Mouse (Mus musculus): ENCODE measurements at regions not wholly inside any gene's neighbourhood (a gene's known extent, or its start where the extent isn't known, plus 50 kb on each side); places are given as distances from the start of the nearest gene placed in this dataset.

DNA sequence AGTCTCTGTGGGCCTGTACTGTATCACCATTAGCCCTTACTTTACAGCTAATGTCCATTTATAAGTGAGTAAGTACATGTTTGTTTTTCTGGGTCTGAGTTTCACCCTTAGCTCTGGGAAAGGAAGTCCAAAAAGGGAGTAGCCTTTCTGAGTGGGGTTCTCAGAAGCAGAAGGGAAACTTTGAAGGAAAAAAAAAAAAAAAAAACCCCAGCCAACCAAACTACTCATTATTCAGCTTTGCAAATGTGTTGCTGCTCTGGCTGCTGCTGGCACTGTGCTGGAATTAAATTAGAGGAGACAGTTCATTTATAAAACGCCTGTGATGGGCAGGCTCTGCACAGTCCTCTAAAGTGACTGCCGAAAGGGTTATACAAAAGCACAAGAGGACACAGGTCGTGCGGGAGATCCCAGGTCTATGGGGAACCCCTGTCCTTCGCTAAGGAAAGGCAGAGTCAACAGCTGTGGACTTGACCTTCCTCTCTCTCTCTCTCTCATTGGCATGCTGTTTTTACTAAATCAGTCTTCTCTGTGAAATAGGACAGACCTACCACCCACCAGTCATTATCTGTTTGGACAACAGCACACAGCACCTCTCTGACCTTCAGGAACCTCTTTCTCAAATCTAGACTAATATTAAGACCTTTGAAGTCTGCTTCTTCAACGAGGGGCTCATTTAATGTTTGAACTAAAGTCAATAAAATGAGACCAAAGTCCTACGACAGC, 165.4 kb downstream of the Cd47 start:
- Histone ChIP-seq H3K36me3 (no peaks in the 10 kb centered on the region), H3K27ac (replicated peaks) (no peak overlapping the region), H3K4me1 (replicated peaks) (peaks cover 25% of the 10 kb centered on the region), H3K9ac (no peak overlapping the region), H3K27me3 (no peaks in the 10 kb centered on the region), H3K4me2 (no peak overlapping the region), H3K9me3 (no peaks in the 10 kb centered on the region), H3K4me3 (no peak overlapping the region)
- WGBS: 45% methylated on average over 7 of the region's 7 CpGs
- no peak for ATAC-seq (ENCODE audit: low read depth)

DNA sequence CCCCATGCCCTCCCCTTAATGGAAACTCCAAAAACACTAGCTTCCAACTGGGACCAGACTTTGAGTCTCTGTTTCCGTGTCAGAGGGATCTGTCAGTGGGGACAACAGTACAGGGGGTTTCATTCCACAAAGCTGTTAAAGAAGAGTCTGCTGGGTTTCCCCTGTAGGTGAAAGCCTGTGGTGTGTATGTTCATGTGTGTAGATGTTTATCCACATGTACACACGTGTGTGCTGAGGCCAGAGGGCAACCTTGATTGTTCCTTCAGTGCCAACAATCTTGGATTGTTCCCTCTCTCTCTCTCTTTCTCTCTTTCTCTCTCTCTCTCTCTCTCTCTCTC, 165.9 kb downstream of the Cd47 start:
- no peak for ATAC-seq (ENCODE audit: low read depth)
- Histone ChIP-seq H3K4me2 (no peak overlapping the region), H3K36me3 (no peaks in the 10 kb centered on the region), H3K9ac (no peak overlapping the region), H3K27me3 (no peaks in the 10 kb centered on the region), H3K27ac (replicated peaks) (no peak overlapping the region), H3K9me3 (no peaks in the 10 kb centered on the region), H3K4me3 (no peak overlapping the region), H3K4me1 (replicated peaks) (peaks cover 25% of the 10 kb centered on the region)
- WGBS: 67% methylated on average over 2 of the region's 2 CpGs

DNA sequence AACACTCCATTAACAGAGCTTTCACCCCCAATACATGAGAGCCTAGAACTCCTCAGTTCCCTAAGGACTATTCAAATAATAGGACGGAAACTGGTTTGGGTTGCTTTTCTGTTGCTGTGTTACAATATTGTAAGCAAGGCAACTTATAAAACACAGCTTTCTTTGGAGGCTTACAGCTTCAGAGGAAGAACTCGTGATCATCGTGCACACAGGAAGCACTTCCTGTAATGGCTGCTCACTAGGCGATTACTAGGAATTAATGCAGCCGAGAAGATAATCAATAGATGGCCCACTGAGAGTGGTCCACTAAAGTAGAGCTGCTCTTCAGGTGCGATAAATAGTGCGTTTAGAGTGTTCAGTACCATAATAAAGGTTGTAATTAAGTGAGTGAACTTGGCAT, 166.8 kb downstream of the Cd47 start:
- H3K27ac ChIP-seq (replicated peaks): no peak overlapping the region
- no peak overlapping the region for H3K9ac ChIP-seq
- no peaks in the 10 kb centered on the region for H3K36me3 ChIP-seq
- H3K27me3 ChIP-seq: no peaks in the 10 kb centered on the region
- no peak overlapping the region for H3K4me3 ChIP-seq
- peaks cover 25% of the 10 kb centered on the region for H3K4me1 ChIP-seq (replicated peaks)
- 79% methylated on average over 7 of the region's 7 CpGs for WGBS
- H3K4me2 ChIP-seq: no peak overlapping the region
- ATAC-seq (ENCODE audit: low read depth): no peak
- H3K9me3 ChIP-seq: no peaks in the 10 kb centered on the region

DNA sequence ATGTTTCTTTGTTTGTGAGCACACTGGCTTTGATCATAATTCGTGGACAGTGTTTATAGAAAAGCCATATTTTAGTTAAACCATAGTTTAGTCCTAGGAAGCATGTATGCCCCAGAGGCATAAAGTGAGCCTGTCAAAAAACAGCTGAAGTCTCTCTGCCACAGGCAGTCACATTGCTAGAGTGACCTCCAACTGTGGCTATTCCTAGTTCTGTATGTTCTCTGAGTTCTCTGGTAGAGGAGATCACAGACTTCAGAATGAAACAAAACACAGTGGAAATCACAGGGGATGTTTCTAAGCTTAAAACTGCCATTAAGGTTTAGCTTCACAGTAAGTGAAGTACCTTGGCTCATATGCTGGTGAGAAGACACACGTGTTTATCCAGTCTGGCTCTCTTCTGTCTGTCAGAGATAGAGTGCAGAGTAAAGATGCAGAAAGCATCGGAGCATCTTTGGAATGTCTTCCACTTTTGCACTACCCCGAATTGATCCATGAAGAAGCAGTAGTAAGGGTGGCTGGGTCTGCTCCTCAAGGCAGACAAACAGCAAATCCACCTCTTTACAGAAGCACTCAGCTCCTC, 168.0 kb downstream of the Cd47 start:
- Histone ChIP-seq H3K9me3 (no peaks in the 10 kb centered on the region), H3K27me3 (no peaks in the 10 kb centered on the region), H3K4me1 (replicated peaks) (peaks cover 25% of the 10 kb centered on the region), H3K9ac (no peak overlapping the region), H3K4me2 (no peak overlapping the region), H3K36me3 (no peaks in the 10 kb centered on the region), H3K4me3 (no peak overlapping the region), H3K27ac (replicated peaks) (no peak overlapping the region)
- WGBS: 84% methylated on average over 4 of the region's 4 CpGs
- no peak for ATAC-seq (ENCODE audit: low read depth)

DNA sequence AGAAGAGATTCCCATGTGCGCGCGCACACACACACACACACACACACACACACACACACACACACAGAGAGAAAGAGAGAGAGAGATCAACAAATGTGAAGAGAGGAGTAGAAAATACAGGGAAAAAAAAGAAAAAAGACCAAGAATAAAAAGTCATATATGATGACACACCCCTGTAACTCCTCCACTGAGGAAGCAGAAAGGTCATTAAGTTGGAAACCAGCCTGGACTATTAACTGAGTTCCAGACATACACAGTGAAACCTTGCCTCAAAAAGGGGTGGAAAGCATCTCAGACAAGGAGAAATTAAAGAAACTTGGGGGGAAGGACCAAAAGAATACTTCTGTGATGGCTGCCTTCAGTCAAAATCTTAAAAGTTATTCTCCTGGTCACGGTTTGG, 168.7 kb downstream of the Cd47 start:
- Histone ChIP-seq H3K9me3 (no peaks in the 10 kb centered on the region), H3K9ac (no peak overlapping the region), H3K4me2 (no peak overlapping the region), H3K4me3 (no peak overlapping the region), H3K27me3 (no peaks in the 10 kb centered on the region), H3K4me1 (replicated peaks) (peaks cover 20% of the 10 kb centered on the region), H3K27ac (replicated peaks) (no peak overlapping the region), H3K36me3 (no peaks in the 10 kb centered on the region)
- WGBS: 96% methylated on average over 4 of the region's 4 CpGs
- no peak for ATAC-seq (ENCODE audit: low read depth)

DNA sequence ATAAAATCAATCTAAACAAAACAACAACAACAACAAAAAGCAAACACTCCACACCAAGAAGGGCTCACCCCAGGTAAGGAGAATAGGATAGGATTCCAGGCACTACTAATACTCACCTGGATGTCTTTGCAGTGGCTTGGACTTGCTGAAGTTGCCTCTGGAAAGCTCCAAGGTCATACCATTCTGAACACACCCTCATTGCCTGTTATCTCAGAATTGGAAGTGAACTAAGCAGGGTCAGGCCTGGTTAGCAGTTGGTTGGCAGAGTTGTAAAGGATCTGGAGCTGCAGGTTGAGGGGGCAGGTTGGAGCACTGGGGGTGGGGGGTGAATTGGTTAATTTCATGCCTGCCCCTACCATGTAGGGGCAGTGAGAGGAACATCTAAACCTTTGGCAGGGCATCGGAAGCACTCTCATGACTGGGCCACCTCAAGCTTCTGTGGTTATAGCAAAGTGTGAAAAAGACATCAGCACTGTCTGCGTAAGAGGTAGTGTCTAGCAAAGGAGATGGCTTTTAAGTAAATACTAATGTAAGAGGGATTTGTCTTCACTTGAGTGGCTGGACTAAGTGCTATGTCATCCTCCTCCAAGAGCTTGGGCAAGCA, 169.5 kb downstream of the Cd47 start:
- H3K4me3 ChIP-seq: no peak overlapping the region
- no peak overlapping the region for H3K4me2 ChIP-seq
- H3K4me1 ChIP-seq (replicated peaks): peaks cover 12% of the 10 kb centered on the region
- no peak for ATAC-seq (ENCODE audit: low read depth)
- no peak overlapping the region for H3K9ac ChIP-seq
- H3K36me3 ChIP-seq: no peaks in the 10 kb centered on the region
- H3K27ac ChIP-seq (replicated peaks): no peak overlapping the region
- no peaks in the 10 kb centered on the region for H3K9me3 ChIP-seq
- no peaks in the 10 kb centered on the region for H3K27me3 ChIP-seq
- WGBS: 94% methylated on average over 2 of the region's 2 CpGs

DNA sequence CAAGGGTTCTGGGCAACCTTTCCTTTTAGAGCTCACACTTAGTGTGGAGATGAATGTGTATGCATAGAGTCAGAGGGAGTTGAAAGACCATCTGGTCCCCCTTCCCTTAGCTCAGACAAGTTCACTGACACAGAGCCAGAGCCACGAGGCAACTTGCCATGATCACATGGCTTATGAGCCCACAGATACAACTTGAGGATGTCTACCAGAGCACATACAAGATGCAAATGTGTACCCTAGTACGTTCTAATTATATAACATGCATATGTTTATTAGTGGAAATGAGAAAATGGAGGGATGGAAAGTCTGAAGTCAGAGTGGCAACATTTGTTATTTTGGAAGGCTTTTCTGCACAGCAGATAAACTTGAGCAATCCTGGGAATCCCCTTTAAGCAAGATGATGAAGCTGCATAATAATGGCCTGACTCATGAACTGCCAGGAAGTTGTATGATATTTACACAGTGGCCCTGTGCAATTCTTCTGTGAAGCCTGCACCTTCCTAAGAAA, 170.0 kb downstream of the Cd47 start:
- 81% methylated on average over 2 of the region's 2 CpGs for WGBS
- no peak overlapping the region for H3K4me3 ChIP-seq
- H3K27me3 ChIP-seq: no peaks in the 10 kb centered on the region
- H3K4me1 ChIP-seq (replicated peaks): peaks cover 7% of the 10 kb centered on the region; the same call in 1 of the 2 replicates
- H3K4me2 ChIP-seq: no peak overlapping the region
- H3K9me3 ChIP-seq: no peaks in the 10 kb centered on the region
- no peak for ATAC-seq (ENCODE audit: low read depth)
- no peak overlapping the region for H3K9ac ChIP-seq
- H3K27ac ChIP-seq (replicated peaks): no peak overlapping the region
- no peaks in the 10 kb centered on the region for H3K36me3 ChIP-seq

DNA sequence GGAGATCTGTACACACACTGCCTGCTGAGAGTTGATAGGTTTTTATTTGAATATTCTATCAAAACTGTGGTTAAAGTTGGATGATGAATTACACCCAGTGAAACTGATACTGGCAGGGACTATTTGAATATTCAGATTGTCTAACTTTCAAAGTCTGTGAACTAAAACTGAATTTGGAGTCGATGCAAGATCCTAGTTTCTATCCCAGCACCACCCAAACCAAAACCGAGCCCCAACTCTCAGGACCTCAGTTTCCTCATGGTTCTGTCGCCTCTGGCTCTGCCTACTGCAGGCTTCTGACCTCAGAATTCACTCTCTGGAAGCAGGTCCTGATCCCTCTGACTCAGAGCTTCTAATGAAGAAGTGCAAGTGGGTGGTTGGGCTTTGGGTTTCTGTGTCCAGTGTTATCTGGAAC, 170.8 kb downstream of the Cd47 start:
- WGBS: 94% methylated on average over 3 of the region's 3 CpGs
- H3K9me3 ChIP-seq: no peaks in the 10 kb centered on the region
- H3K36me3 ChIP-seq: no peaks in the 10 kb centered on the region

DNA sequence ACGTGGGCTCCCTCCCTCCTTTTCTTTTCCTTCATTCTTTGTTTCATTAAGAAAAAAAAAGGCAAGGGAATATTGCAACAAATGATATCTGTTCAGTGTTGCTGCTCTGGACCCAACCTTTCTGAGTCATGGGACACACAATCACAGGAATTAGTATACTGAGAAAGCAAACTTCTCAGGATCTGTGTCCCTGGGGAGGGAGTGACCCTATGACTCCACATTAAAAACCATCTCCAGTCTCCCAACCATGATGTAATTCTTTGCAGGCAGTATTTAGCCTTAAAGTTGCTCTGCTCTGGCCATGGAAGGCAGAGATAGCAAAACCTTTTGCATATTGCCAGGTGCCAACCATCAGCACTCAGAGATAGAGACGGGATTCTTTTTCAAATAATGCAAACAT, 176.9 kb downstream of the Cd47 start:
- H3K9me3 ChIP-seq: no peaks in the 10 kb centered on the region
- H3K27me3 ChIP-seq: no peaks in the 10 kb centered on the region
- no peak for ATAC-seq (ENCODE audit: low read depth)
- no peak overlapping the region for H3K4me3 ChIP-seq
- H3K9ac ChIP-seq: no peak overlapping the region
- WGBS: 95% methylated on average over 2 of the region's 2 CpGs
- H3K4me2 ChIP-seq: no peak overlapping the region
- H3K27ac ChIP-seq (replicated peaks): no peak overlapping the region
- H3K4me1 ChIP-seq (replicated peaks): 0 out of 2 replicates have a peak, but pooled peaks cover 4% of the 10 kb centered on the region
- H3K36me3 ChIP-seq: no peaks in the 10 kb centered on the region

More for the DNA sequence above, 170.8 kb downstream of the Cd47 start:
- Histone ChIP-seq H3K4me2 (no peak overlapping the region), H3K27me3 (no peaks in the 10 kb centered on the region), H3K4me1 (replicated peaks) (no peaks in the 10 kb centered on the region), H3K27ac (replicated peaks) (no peak overlapping the region), H3K9ac (no peak overlapping the region), H3K4me3 (no peak overlapping the region)
- no peak for ATAC-seq (ENCODE audit: low read depth)

DNA sequence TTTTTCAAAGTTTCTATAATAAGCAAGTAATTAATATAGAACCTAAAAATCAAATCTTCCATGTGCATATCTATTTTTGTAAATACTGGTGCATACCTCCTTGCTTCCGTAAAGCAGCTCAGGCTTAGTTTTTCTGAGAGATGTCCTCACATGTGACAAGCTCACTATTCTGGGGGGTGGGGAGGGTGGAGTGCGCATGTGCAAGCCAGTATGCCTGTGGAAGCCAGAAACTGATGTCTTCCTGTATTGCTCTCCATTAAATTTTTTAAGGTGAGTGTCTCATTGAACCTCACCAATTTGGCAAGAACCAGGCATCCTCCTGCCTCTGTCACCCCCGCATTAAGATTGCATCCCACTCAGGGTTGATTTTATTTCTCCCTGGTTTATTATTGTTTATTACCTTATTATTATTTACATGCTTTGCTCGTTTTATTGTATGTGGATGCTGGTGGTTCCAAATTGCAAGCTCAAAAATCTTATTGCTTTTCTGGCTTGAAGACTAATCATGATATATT, 179.2 kb downstream of the Cd47 start:
- ATAC-seq (ENCODE audit: low read depth): no peak
- Histone ChIP-seq H3K9ac (no peak overlapping the region), H3K27ac (replicated peaks) (no peak overlapping the region), H3K4me3 (no peak overlapping the region), H3K4me1 (replicated peaks) (0 out of 2 replicates have a peak, but pooled peaks cover 4% of the 10 kb centered on the region), H3K9me3 (no peaks in the 10 kb centered on the region), H3K4me2 (no peak overlapping the region), H3K36me3 (no peaks in the 10 kb centered on the region), H3K27me3 (no peaks in the 10 kb centered on the region)
- 87% methylated on average over 4 of the region's 4 CpGs for WGBS

DNA sequence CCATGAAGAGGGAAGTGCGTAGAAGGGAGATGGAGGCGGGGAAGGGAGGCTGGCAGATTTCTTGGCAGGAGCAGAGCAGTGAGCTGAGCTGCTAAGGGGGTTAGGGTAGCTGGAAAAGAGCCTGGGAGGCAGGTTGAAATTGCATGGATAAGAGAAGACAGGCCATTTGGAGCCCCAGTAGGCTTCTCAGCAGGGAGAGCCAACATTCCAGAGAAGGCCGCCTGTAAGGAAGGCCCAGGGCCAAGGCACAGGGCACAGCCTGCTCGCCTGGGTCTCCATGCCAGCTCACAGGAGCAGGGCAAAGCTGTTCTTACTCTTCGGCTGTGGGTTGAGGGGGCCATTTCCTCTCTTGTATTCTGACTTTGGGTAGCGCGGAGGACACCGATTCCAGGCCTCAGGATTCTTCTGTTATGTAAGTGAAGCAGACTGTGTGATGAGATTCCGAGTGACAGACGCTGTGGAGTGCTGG, 179.9 kb downstream of the Cd47 start:
- Histone ChIP-seq H3K9ac (no peak overlapping the region), H3K4me2 (no peak overlapping the region)
- ATAC-seq (ENCODE audit: low read depth): no peak

DNA sequence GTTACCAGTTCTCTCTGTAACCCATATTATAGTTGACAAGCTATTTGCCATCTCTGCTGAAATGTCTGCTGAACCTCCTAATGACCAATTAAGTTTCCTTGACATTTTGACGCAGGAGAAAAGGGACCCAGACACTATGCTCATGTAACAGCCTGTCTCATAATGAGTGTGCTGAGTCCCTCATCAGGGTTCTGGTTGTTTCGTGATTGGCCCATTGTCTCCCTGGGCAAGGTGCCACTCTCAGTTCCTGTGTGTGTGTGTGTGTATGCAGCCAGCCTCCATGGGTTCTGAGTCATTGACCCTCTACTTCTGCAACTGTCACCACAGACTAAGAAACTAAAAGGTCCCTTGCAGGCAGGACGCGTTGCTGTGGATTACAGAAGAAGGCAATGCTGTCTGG, 181.8 kb downstream of the Cd47 start:
- H3K36me3 ChIP-seq: no peaks in the 10 kb centered on the region
- ATAC-seq (ENCODE audit: low read depth): no peak

More for the DNA sequence above, 179.9 kb downstream of the Cd47 start:
- no peaks in the 10 kb centered on the region for H3K27me3 ChIP-seq
- WGBS: 53% methylated on average over 10 of the region's 10 CpGs
- no peak overlapping the region for H3K27ac ChIP-seq (replicated peaks)
- H3K4me1 ChIP-seq (replicated peaks): peaks cover 8% of the 10 kb centered on the region
- no peak overlapping the region for H3K4me3 ChIP-seq
- no peaks in the 10 kb centered on the region for H3K9me3 ChIP-seq
- no peaks in the 10 kb centered on the region for H3K36me3 ChIP-seq

More for the DNA sequence above, 181.8 kb downstream of the Cd47 start:
- Histone ChIP-seq H3K4me1 (replicated peaks) (peaks cover 15% of the 10 kb centered on the region), H3K27ac (replicated peaks) (no peak overlapping the region), H3K4me2 (no peak overlapping the region), H3K9ac (no peak overlapping the region), H3K27me3 (no peaks in the 10 kb centered on the region), H3K9me3 (no peaks in the 10 kb centered on the region), H3K4me3 (no peak overlapping the region)
- WGBS: 78% methylated on average over 4 of the region's 4 CpGs

Measured in neural tube, embryonic 13.5 days (tissue).